Mouse (Mus musculus) lung, postnatal 0 days (tissue): Measurements from ENCODE around the gene Mief2. TPM values are rescaled to one million over a fixed set of nuclear protein-coding genes. Genes with fewer than 3 reads are reported as not detected.

ENCODE experiments used
- ATAC-seq: fragments of 200-750 bp; cut with Nextera tagmentation; 2 replicates; pipeline ENCODE4 v1.8.0; 2017; ENCODE audit warnings: moderate library complexity
- DNase-seq: peaks from one replicate; pipeline ENCODE4 v3.0.0-alpha.2; 2016; ENCODE audit warnings: low spot score
- H3K27ac ChIP-seq: fragments of 300-500 bp; sonication (generic); 2 replicates; pipeline ENCODE4 v1.5.1; 2014; ENCODE audit warnings: antibody characterized with exemption, mild to moderate bottlenecking, low read length, mixed read lengths
- H3K27me3 ChIP-seq: fragments of 300-500 bp; sonication (generic); replicated peaks from 2 replicates; pipeline ENCODE4 v1.6.1; 2014; ENCODE audit warnings: low read length, mixed read lengths; ENCODE audit not compliant: insufficient read depth
- H3K36me3 ChIP-seq: fragments of 300-500 bp; sonication (generic); 2 replicates; pipeline ENCODE4 v1.6.1; 2014; ENCODE audit warnings: low read length, mixed read lengths; ENCODE audit not compliant: insufficient read depth
- H3K4me1 ChIP-seq: fragments of 300-500 bp; sonication (generic); 2 replicates; pipeline ENCODE4 v1.6.1; 2014; ENCODE audit warnings: antibody characterized with exemption, low read depth, low read length, mixed read lengths; ENCODE audit not compliant: insufficient read depth
- H3K4me2 ChIP-seq: fragments of 300-500 bp; sonication (generic); replicated peaks from 2 replicates; pipeline ENCODE4 v1.6.1; 2014; ENCODE audit warnings: low read depth, mild to moderate bottlenecking, low read length, moderate library complexity, mixed read lengths
- H3K4me3 ChIP-seq: fragments of 300-500 bp; sonication (generic); 2 replicates; pipeline ENCODE4 v1.5.1; 2014; ENCODE audit warnings: low read depth, low read length
- H3K9ac ChIP-seq: fragments of 300-500 bp; sonication (generic); replicated peaks from 2 replicates; pipeline ENCODE4 v1.6.1; 2014; ENCODE audit warnings: low read depth, mild to moderate bottlenecking
- H3K9me3 ChIP-seq: fragments of 300-500 bp; sonication (generic); 2 replicates; pipeline ENCODE4 v1.6.1; 2016; ENCODE audit warnings: low read length, mixed read lengths
- CTCF ChIP-seq: IDR thresholded peaks from 2 replicates; pipeline ENCODE4 v1.5.1; 2016; ENCODE audit warnings: antibody characterized with exemption, mild to moderate bottlenecking
- EP300 ChIP-seq: IDR thresholded peaks from 2 replicates; pipeline ENCODE4 v1.6.1; 2016; ENCODE audit warnings: antibody characterized with exemption, mild to moderate bottlenecking, control low read depth
- WGBS: fragments of 180-500 bp; shearing (Covaris S2); extraction: QIAGEN DNeasy Blood & Tissue Kit; methylation state at CpG from one replicate; pipeline ENCODE4 v1.1.7; 2014; 5-methylcytosine and 5-hydroxymethylcytosine counted together
- polyA plus RNA-seq: library from polyadenylated mRNA; unstranded; fragments of >200 nt; fragmentation: Nextera tagmentation; extraction: Ambion mirVana; gene quantifications from 2 replicates; pipeline ENCODE4 v1.2.1, GENCODE M21; 2015

Mief2 gene
- polyA plus RNA-seq, 1 experiment from 2014 or later, result 15.2 TPM

DNA sequence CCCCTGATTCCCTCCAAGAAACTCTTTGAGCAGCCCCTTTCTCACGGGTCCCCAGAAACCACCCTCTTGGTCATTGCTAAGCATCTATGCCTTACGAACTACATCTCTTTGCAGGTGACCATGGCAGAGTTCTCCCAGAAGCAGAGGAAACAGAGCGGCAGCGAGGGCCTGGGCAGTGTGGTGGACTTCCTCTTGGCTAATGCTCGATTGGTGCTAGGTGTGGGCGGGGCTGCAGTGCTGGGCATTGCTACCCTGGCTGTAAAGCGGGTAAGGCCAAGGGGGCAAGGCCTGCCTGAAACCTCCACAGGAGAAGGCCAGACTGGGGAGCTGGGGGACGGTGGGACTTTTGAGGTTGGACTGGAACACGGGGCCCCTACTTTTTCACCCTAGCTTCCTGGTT is 2.0 kb downstream of the Mief2 start:
- Histone ChIP-seq H3K4me3 (no peak overlapping the region), H3K4me2 (no peak overlapping the region), H3K9ac (no peak overlapping the region), H3K9me3 (no peaks in the 10 kb centered on the region), H3K4me1 (peaks cover 13% of the 10 kb centered on the region; the same call in 1 of the 2 replicates), H3K27me3 (no peaks in the 10 kb centered on the region), H3K27ac (0 out of 2 replicates have a peak overlapping the region, but pooled peaks have one; percentile 34), H3K36me3 (no peaks in the 10 kb centered on the region)
- WGBS, result 74% methylated on average over 9 of the region's 9 CpGs
- ATAC-seq (no peak), DNase-seq (peak; percentile 31)
- TF ChIP-seq EP300, result no peak
- no peak for TF ChIP-seq CTCF

DNA sequence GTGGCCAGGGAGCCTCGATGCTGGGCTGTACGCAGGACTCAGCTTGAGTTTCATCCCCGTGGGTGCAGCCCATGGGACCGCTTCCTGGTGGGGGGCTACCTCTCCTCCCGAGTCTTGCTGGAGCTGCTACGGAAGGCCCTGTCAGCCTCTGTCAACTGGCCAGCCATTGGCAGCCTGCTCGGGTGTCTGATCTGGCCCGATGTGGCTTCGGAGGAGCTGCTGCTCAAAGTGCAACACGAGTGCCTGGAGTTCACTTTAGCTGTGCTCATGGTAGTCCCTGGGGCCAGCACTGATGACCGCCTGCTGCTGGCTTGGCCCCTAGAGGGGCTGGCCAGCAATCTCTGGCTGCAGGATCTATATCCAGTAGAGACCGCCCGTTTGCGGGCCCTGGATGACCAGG is 3.1 kb downstream of the Mief2 start:
- Histone ChIP-seq H3K27ac (no peak overlapping the region), H3K9ac (no peak overlapping the region), H3K27me3 (no peaks in the 10 kb centered on the region), H3K4me1 (peaks cover 13% of the 10 kb centered on the region; the same call in 1 of the 2 replicates), H3K4me2 (no peak overlapping the region), H3K36me3 (no peaks in the 10 kb centered on the region), H3K4me3 (no peak overlapping the region), H3K9me3 (no peaks in the 10 kb centered on the region)
- 91% methylated on average over 14 of the region's 14 CpGs for WGBS
- ATAC-seq, result no peak
- no peak for TF ChIP-seq EP300
- DNase-seq, result no peak

DNA sequence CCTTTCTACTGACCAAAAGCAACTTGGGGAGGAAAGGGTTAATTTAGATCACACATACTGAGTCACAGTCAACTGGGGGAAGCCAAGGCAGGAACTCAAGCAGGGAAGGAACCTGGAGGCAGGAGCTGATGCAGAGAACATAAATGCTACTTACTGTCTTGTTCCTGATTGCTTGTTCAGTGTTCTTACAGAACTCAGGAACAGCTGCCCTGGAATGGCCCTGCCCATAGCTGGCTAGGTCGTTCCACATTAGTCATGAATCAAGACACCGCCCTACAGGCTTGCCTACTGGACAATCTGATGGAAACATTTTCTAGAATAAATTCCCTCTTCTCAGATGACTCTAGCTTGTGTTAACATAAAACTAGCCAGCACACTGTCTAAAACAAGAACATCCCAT is 6.0 kb downstream of the Mief2 start:
- Histone ChIP-seq H3K27me3 (no peaks in the 10 kb centered on the region), H3K4me1 (peaks cover 4% of the 10 kb centered on the region; the same call in 1 of the 2 replicates), H3K9ac (no peak overlapping the region), H3K36me3 (no peaks in the 10 kb centered on the region), H3K4me3 (no peak overlapping the region), H3K4me2 (no peak overlapping the region), H3K9me3 (no peaks in the 10 kb centered on the region), H3K27ac (no peak overlapping the region)
- no peak for TF ChIP-seq CTCF
- TF ChIP-seq EP300, result no peak
- whole genome bisulfite sequencing, result 60% methylated on average over 2 of the region's 2 CpGs
- peak; percentile 40 for DNase-seq
- no peak for ATAC-seq

DNA sequence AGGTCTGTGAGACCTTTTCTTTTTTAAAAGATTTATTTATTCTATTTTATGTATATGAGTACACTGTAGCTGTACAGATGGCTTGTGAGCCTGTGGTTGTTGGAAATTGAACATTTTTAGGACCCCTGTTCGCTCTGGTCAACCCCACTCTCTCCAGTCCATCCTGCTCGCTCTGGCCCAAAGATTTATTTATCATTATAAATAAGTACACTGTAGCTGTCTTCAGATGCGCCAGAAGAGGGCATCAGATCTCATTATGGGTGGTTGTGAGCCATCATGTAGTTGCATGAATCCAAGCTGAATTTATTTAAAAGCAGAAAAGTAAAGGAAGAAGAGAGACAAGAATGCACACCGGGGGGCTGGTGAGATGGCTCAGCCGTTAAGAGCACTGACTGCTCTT is 7.0 kb downstream of the Mief2 start:
- 65% methylated on average over 5 of the region's 5 CpGs for WGBS
- Histone ChIP-seq H3K27ac (no peak overlapping the region), H3K9me3 (no peaks in the 10 kb centered on the region), H3K9ac (no peak overlapping the region), H3K27me3 (no peaks in the 10 kb centered on the region), H3K4me1 (no peaks in the 10 kb centered on the region), H3K4me3 (no peak overlapping the region), H3K36me3 (0 out of 2 replicates have a peak, but pooled peaks cover 3% of the 10 kb centered on the region), H3K4me2 (no peak overlapping the region)
- ATAC-seq, result no peak
- TF ChIP-seq CTCF, result peak; percentile 26
- no peak for TF ChIP-seq EP300
- DNase-seq, result no peak

DNA sequence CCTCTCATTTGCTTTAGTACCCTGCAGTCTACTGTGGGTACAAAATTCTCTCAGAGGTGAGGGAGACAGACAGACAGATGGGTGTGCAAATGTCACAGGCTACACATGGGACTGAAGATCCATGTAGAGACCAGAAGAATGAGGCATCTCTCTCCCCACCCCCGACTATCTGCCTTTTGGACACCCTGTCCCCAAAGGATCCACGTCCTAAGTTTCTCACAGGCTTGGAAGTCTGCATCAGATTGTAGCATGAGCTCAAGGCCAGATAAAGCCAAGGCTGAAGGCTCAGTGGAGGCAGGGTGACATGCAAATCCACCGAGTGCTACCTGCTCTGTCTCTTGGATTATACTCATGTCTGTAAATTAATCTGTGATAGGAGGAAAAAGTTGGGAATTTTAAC is 8.3 kb downstream of the Mief2 start:
- H3K4me3 ChIP-seq, result no peak overlapping the region
- no peaks in the 10 kb centered on the region for H3K27me3 ChIP-seq
- H3K9me3 ChIP-seq, result no peaks in the 10 kb centered on the region
- DNase-seq (no peak), ATAC-seq (no peak)
- no peak overlapping the region for H3K9ac ChIP-seq
- no peak overlapping the region for H3K4me2 ChIP-seq
- 0 out of 2 replicates have a peak, but pooled peaks cover 6% of the 10 kb centered on the region for H3K36me3 ChIP-seq
- H3K4me1 ChIP-seq, result no peaks in the 10 kb centered on the region
- TF ChIP-seq CTCF (no peak), EP300 (no peak)
- H3K27ac ChIP-seq, result no peak overlapping the region
- WGBS, result 87% methylated on average over 3 of the region's 3 CpGs

DNA sequence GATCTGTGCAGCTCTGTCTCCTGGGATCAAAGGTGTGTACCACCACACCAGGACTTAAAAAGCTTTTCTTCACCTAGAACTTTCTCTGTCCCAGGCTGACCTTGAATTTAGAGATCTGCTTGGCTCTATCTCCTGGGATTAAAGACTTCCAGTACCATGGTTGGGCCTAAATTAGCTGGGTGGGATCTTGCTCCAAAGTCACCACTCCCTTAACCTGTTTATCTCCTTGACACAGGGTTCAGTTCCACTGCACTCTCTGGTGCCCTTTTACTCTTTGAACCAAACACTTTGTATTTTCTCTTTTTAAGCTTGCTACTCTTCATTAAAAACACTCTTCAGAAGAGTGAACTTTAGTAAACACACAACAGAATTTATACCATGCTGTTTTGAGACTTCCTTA is 9.3 kb downstream of the Mief2 start:
- H3K4me1 ChIP-seq, result no peaks in the 10 kb centered on the region
- no peak for ATAC-seq
- peaks cover 11% of the 10 kb centered on the region; the same call in 1 of the 2 replicates for H3K36me3 ChIP-seq
- DNase-seq, result no peak
- H3K4me3 ChIP-seq, result no peak overlapping the region
- no peak overlapping the region for H3K27ac ChIP-seq
- TF ChIP-seq CTCF, result no peak
- TF ChIP-seq EP300, result no peak
- H3K9me3 ChIP-seq, result no peaks in the 10 kb centered on the region
- H3K27me3 ChIP-seq, result no peaks in the 10 kb centered on the region
- no peak overlapping the region for H3K9ac ChIP-seq
- H3K4me2 ChIP-seq, result no peak overlapping the region

DNA sequence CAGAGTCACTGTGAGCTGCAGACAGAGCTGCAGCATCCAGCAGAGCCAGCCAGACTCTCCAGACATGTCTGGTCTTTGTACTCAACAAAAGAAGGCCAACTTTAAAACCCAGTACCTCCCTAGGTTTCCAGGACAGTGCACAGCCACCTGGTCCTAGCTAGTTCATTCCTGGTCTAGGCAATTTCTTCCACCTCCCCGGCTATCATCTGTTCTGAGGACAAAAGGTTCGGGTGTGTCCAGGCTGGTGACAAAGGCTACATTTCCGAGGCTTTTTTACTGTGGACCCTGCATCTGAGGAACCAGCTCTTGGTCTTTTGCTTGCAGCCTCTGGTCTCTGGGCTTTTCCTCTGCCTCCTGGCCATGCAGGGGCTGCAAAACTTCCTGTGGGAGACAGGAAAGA is 12.1 kb downstream of the Mief2 start:
- Histone ChIP-seq H3K9ac (no peak overlapping the region), H3K4me3 (no peak overlapping the region), H3K4me1 (no peaks in the 10 kb centered on the region), H3K27ac (no peak overlapping the region), H3K36me3 (peaks cover 23% of the 10 kb centered on the region; the same call in 1 of the 2 replicates), H3K4me2 (no peak overlapping the region), H3K9me3 (no peaks in the 10 kb centered on the region), H3K27me3 (no peaks in the 10 kb centered on the region)
- WGBS, result 82% methylated on average over 3 of the region's 3 CpGs
- no peak for ATAC-seq
- DNase-seq, result no peak
- TF ChIP-seq CTCF, result no peak
- no peak for TF ChIP-seq EP300
